Mouse (Mus musculus): ENCODE data around the gene Rap1b.

Rap1b gene

GRCm38 (mm10) chr10:117783786-117784420 is 61.9 kb downstream of the Rap1b start:
- DNase-seq (ENCODE audit: low read depth), result no peak

GRCm38 (mm10) chr10:117782491-117783260 is 63.2 kb downstream of the Rap1b start:
- no peak for DNase-seq (ENCODE audit: low read depth)

GRCm38 (mm10) chr10:117782056-117782455 is 63.8 kb downstream of the Rap1b start:
- no peak for DNase-seq (ENCODE audit: low read depth)

GRCm38 (mm10) chr10:117781021-117781725 is 64.7 kb downstream of the Rap1b start:
- no peak for DNase-seq (ENCODE audit: low read depth)

GRCm38 (mm10) chr10:117780306-117780911 is 65.4 kb downstream of the Rap1b start:
- no peak for DNase-seq (ENCODE audit: low read depth)

GRCm38 (mm10) chr10:117779581-117780305 is 66.1 kb downstream of the Rap1b start:
- no peak for DNase-seq (ENCODE audit: low read depth)

- no peak for DNase-seq (ENCODE audit: low read depth)
Measured at GRCm38 (mm10) chr10:117778951-117779350, 66.9 kb downstream of the Rap1b start.

- DNase-seq (ENCODE audit: low read depth), result no peak
Measured at GRCm38 (mm10) chr10:117778328-117778910, 67.4 kb downstream of the Rap1b start.

GRCm38 (mm10) chr10:117777501-117778327 is 68.1 kb downstream of the Rap1b start:
- DNase-seq (ENCODE audit: low read depth), result no peak

- no peak for DNase-seq (ENCODE audit: low read depth)
Measured at GRCm38 (mm10) chr10:117777103-117777470, 68.7 kb downstream of the Rap1b start.

GRCm38 (mm10) chr10:117776281-117777102 is 69.3 kb downstream of the Rap1b start:
- no peak for DNase-seq (ENCODE audit: low read depth)

GRCm38 (mm10) chr10:117775401-117776144 is 70.3 kb downstream of the Rap1b start:
- no peak for DNase-seq (ENCODE audit: low read depth)

- DNase-seq (ENCODE audit: low read depth), result no peak
Measured at GRCm38 (mm10) chr10:117774817-117775120, 71.1 kb downstream of the Rap1b start.

- no peak for DNase-seq (ENCODE audit: low read depth)
Measured at GRCm38 (mm10) chr10:117774011-117774816, 71.6 kb downstream of the Rap1b start.

- no peak for DNase-seq (ENCODE audit: low read depth)
Measured at GRCm38 (mm10) chr10:117773106-117773720, 72.6 kb downstream of the Rap1b start.

- no peak for DNase-seq (ENCODE audit: low read depth)
Measured at GRCm38 (mm10) chr10:117772364-117773105, 73.3 kb downstream of the Rap1b start.

GRCm38 (mm10) chr10:117771131-117771510 is 74.7 kb downstream of the Rap1b start:
- DNase-seq (ENCODE audit: low read depth), result no peak

Measured in naive thymus-derived CD4-positive, alpha-beta T cell, adult 2 months (primary cell).